Comparison of ENCODE assay signal across 10 mouse cellular contexts in genomic region chr11:75046638-75047037, GRCm38 (mm10).
DNase-seq lines count a peak whose midpoint lies in the region; ATAC-seq lines count a peak whose summit lies in the region.
"Had no signal": no experiment of that assay in that cellular context is flagged by ENCODE, and none has a peak within 500 bp of the region (broad histone marks: within the 10 kb centered on the region; RNA-seq: fewer than 3 reads in every experiment).

No protein-coding gene starts in this region.

- peak overlapping the region; percentile 88 for H3K27ac ChIP-seq in heart, embryonic 16.5 days (ENCODE audit: low read length)
- no peak overlapping the region for H3K27ac ChIP-seq in liver, embryonic 13.5 days
- H3K27ac ChIP-seq in intestine, embryonic 16.5 days (ENCODE audit: low read length): peak overlapping the region; percentile 83
- peak overlapping the region; percentile 52 for H3K27ac ChIP-seq in neural tube, embryonic 15.5 days (replicated peaks)
- no peak overlapping the region for H3K27ac ChIP-seq in forebrain, embryonic 11.5 days (ENCODE audit: low read depth, low read length)

- H3K9ac ChIP-seq in heart, embryonic 16.5 days (ENCODE audit: low read length): no peak overlapping the region
- 0 out of 2 replicates have a peak overlapping the region, but pooled peaks have one; percentile 15 for H3K9ac ChIP-seq in liver, embryonic 13.5 days
- H3K9ac ChIP-seq in intestine, embryonic 16.5 days (ENCODE audit: low read depth, low read length): no peak overlapping the region
- H3K9ac ChIP-seq in neural tube, embryonic 15.5 days (replicated peaks): no peak overlapping the region
- H3K9ac ChIP-seq in forebrain, embryonic 11.5 days (ENCODE audit: low read length): no peak overlapping the region

- no peak overlapping the region for H3K4me3 ChIP-seq in heart, embryonic 16.5 days (ENCODE audit: low read length)
- no peak overlapping the region for H3K4me3 ChIP-seq in liver, embryonic 13.5 days (replicated peaks)
- H3K4me3 ChIP-seq in intestine, embryonic 16.5 days (ENCODE audit: low read length): no peak overlapping the region
- no peak overlapping the region for H3K4me3 ChIP-seq in neural tube, embryonic 15.5 days (replicated peaks)
- H3K4me3 ChIP-seq in forebrain, embryonic 11.5 days (ENCODE audit: low read depth, low read length): no peak overlapping the region

- H3K4me1 ChIP-seq in heart, embryonic 16.5 days (ENCODE audit: control insufficient read depth, insufficient read depth, low read length): peaks cover 33% of the 10 kb centered on the region
- H3K4me1 ChIP-seq in liver, embryonic 13.5 days (replicated peaks): peaks cover 23% of the 10 kb centered on the region
- peaks cover 58% of the 10 kb centered on the region for H3K4me1 ChIP-seq in intestine, embryonic 16.5 days (ENCODE audit: control insufficient read depth, insufficient read depth, low read length)
- H3K4me1 ChIP-seq in neural tube, embryonic 15.5 days: peaks cover 33% of the 10 kb centered on the region
- H3K4me1 ChIP-seq in forebrain, embryonic 11.5 days (replicated peaks; ENCODE audit: control insufficient read depth, insufficient read depth, low read length): no peaks in the 10 kb centered on the region

- no peak for DNase-seq in heart, adult 11 months
- DNase-seq in liver, embryonic 13.5 days: no peak
- no peak for DNase-seq in liver
- DNase-seq in urinary bladder, postnatal 4 days (ENCODE audit: low spot score in 2 of 2): no peak
- DNase-seq in forebrain, embryonic 11.5 days (ENCODE audit: low spot score): no peak
- DNase-seq: thymus, adult 2 months had no signal

- ATAC-seq in heart, embryonic 16.5 days (replicated peaks; ENCODE audit: extremely low read depth, insufficient read depth, low FRiP score): no peak
- no peak for ATAC-seq in liver, embryonic 13.5 days (ENCODE audit: low read depth)
- ATAC-seq in intestine, embryonic 16.5 days: no peak
- ATAC-seq in neural tube, embryonic 15.5 days (ENCODE audit: low FRiP score): no peak
- ATAC-seq in forebrain, embryonic 11.5 days (replicated peaks; ENCODE audit: low FRiP score): no peak

- H3K9me3 ChIP-seq in heart, embryonic 16.5 days (replicated peaks; ENCODE audit: control insufficient read depth, low read length): no peaks in the 10 kb centered on the region
- no peaks in the 10 kb centered on the region for H3K9me3 ChIP-seq in liver, embryonic 13.5 days (replicated peaks)
- H3K9me3 ChIP-seq in intestine, embryonic 16.5 days (ENCODE audit: control insufficient read depth, low read length): no peaks in the 10 kb centered on the region
- no peaks in the 10 kb centered on the region for H3K9me3 ChIP-seq in neural tube, embryonic 15.5 days (replicated peaks)
- H3K9me3 ChIP-seq in forebrain, embryonic 11.5 days (ENCODE audit: control insufficient read depth, low read length): no peaks in the 10 kb centered on the region

- H3K27me3 ChIP-seq in heart, embryonic 16.5 days (ENCODE audit: control insufficient read depth, insufficient read depth, low read length): no peaks in the 10 kb centered on the region
- no peaks in the 10 kb centered on the region for H3K27me3 ChIP-seq in liver, embryonic 13.5 days
- H3K27me3 ChIP-seq in intestine, embryonic 16.5 days (replicated peaks; ENCODE audit: control insufficient read depth, insufficient read depth, low read length): no peaks in the 10 kb centered on the region
- no peaks in the 10 kb centered on the region for H3K27me3 ChIP-seq in neural tube, embryonic 15.5 days (replicated peaks)
- no peaks in the 10 kb centered on the region for H3K27me3 ChIP-seq in forebrain, embryonic 11.5 days (ENCODE audit: control insufficient read depth, insufficient read depth, low read length)
- H3K27me3 ChIP-seq: CH12.LX had no signal

- WGBS in heart, embryonic 16.5 days: 68% methylated on average over 3 of the region's 3 CpGs
- WGBS in liver, embryonic 13.5 days (ENCODE audit: insufficient replicate concordance): 62% methylated on average over 3 of the region's 3 CpGs
- WGBS in intestine, embryonic 16.5 days: 52% methylated on average over 3 of the region's 3 CpGs
- WGBS in neural tube, embryonic 15.5 days: 79% methylated on average over 3 of the region's 3 CpGs
- WGBS in forebrain, embryonic 11.5 days: 85% methylated on average over 3 of the region's 3 CpGs

- peaks cover 2% of the 10 kb centered on the region; the same call in 1 of the 2 replicates for H3K36me3 ChIP-seq in heart, embryonic 16.5 days (ENCODE audit: control insufficient read depth, insufficient read depth)
- H3K36me3 ChIP-seq in liver, embryonic 13.5 days: peaks cover 18% of the 10 kb centered on the region
- no peaks in the 10 kb centered on the region for H3K36me3 ChIP-seq in intestine, embryonic 16.5 days (ENCODE audit: control insufficient read depth, insufficient read depth, low read length)
- H3K36me3 ChIP-seq in neural tube, embryonic 15.5 days: peaks cover 9% of the 10 kb centered on the region
- peaks cover 6% of the 10 kb centered on the region for H3K36me3 ChIP-seq in forebrain, embryonic 11.5 days (ENCODE audit: control insufficient read depth, insufficient read depth, low read length)

- no peak overlapping the region for H3K4me2 ChIP-seq in heart, embryonic 16.5 days (ENCODE audit: low read depth, low read length)
- H3K4me2 ChIP-seq in liver, embryonic 13.5 days: no peak overlapping the region
- H3K4me2 ChIP-seq in intestine, embryonic 16.5 days (ENCODE audit: low read depth, low read length): no peak overlapping the region
- no peak overlapping the region for H3K4me2 ChIP-seq in neural tube, embryonic 15.5 days
- H3K4me2 ChIP-seq in forebrain, embryonic 11.5 days (ENCODE audit: low read depth, low read length, severe bottlenecking): no peak overlapping the region

Comparison
In these comparisons a context has a peak if more than half of its experiments do, and no peak if none do; other contexts are left out.
1. H3K27ac ChIP-seq: peak in heart, embryonic 16.5 days (single experiment), intestine, embryonic 16.5 days (single experiment) and neural tube, embryonic 15.5 days (single experiment); none in liver, embryonic 13.5 days (single experiment) and forebrain, embryonic 11.5 days (single experiment).